Mouse (Mus musculus): ENCODE measurements around the gene D930007J09Rik. TPM values are rescaled to one million over a fixed set of nuclear protein-coding genes. Genes with fewer than 3 reads are reported as not detected.

Gene D930007J09Rik
- total and polyA plus RNA-seq, 3 experiments, result 14.6 TPM; not detected in 2

DNA sequence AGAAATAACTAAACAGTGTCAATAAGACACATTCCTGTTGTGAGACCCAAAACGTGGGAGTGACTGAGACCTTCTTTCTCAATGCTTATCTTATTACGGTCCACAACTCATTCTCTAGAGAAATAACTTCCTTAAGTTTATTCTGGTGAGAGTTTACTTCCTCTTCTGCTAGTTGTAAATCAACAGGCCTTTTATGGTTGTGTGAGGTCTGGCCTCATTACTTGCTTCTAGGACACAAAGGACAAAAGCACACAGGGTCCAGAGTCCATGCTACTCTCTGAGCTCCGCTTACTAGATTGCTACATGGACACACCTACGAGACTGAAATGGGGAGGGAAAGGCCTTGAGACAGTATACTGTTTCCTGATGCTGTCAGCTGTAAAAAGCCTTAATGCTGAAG lies 46.4 kb upstream of the D930007J09Rik start:
- Histone ChIP-seq H3K9me3 (replicated peaks; ENCODE audit: low read length) (no peaks in the 10 kb centered on the region), H3K79me2 (replicated peaks; ENCODE audit: control insufficient read depth, extremely low read depth, insufficient read depth, poor library complexity, severe bottlenecking) (no peaks in the 10 kb centered on the region), H3K9ac (ENCODE audit: insufficient read depth, low read depth) (no peak overlapping the region), H3K27me3 (replicated peaks) (no peaks in the 10 kb centered on the region), H3K4me3 (replicated peaks in 1 of 3; ENCODE audit: low read depth in 2 of 3, low read length in 2 of 3, poor library complexity in 1 of 3) (no peak overlapping the region), H3K36me3 (replicated peaks in 1 of 2; ENCODE audit: control insufficient read depth in 1 of 2, insufficient read depth in 1 of 2, low read length in 1 of 2) (peaks cover 0 to 4% of the 10 kb centered on the region in 2 experiments), H3K27ac (ENCODE audit: insufficient read depth, low read depth) (no peak overlapping the region), H3K4me2 (ENCODE audit: insufficient read depth, low read depth, poor library complexity, severe bottlenecking) (no peak overlapping the region), H3K4me1 (ENCODE audit: control insufficient read depth in 1 of 2, insufficient read depth in 2 of 2) (peaks cover 5 to 42% of the 10 kb centered on the region in 2 experiments; a peak in 3 of 4 replicates)
- peak; percentile 18 for DNase-seq (ENCODE audit: extremely low read depth)
- no peak for TF ChIP-seq POLR2AphosphoS2 (IDR thresholded peaks at IDR 0.05; ENCODE audit: low read depth, low read length)
- TF ChIP-seq MEF2A (IDR thresholded peaks at IDR 0.05; ENCODE audit: borderline replicate concordance, low read depth, low read length), result no peak
- TF ChIP-seq USF1 (IDR thresholded peaks at IDR 0.05; ENCODE audit: low read depth, low read length), result no peak
- no peak for TF ChIP-seq PAX5 (IDR thresholded peaks at IDR 0.05; ENCODE audit: low read length)
- no peak for TF ChIP-seq HCFC1 (IDR thresholded peaks at IDR 0.05; ENCODE audit: low read depth, low read length)
- no peak for TF ChIP-seq TBP (conservative IDR thresholded peaks at IDR 0.05; ENCODE audit: low read depth, low read length)
- no peak for TF ChIP-seq CHD2 (IDR thresholded peaks at IDR 0.05; ENCODE audit: low read length)
- TF ChIP-seq USF2 (conservative IDR thresholded peaks at IDR 0.05; ENCODE audit: low read depth, low read length), result no peak
- no peak for TF ChIP-seq UBTF (IDR thresholded peaks at IDR 0.05; ENCODE audit: low read depth, low read length)
- no peak for TF ChIP-seq JUN (IDR thresholded peaks at IDR 0.05; ENCODE audit: insufficient read depth, low read depth, low read length)
- no peak for TF ChIP-seq IRF4 (IDR thresholded peaks at IDR 0.05; ENCODE audit: low read depth, low read length)
- no peak for TF ChIP-seq NRF1 (IDR thresholded peaks at IDR 0.05; ENCODE audit: low read depth, low read length)
- dilution Hi-C loops (cut with MboI; ENCODE audit: extremely low pct_ligation_motif_present, extremely low pct_unique_long_range_greater_than_20kb, low sequenced_read_pairs), result no loop called here
- in situ Hi-C loops (cut with MboI; ENCODE audit: low pct_ligation_motif_present, low pct_unique_long_range_greater_than_20kb, low sequenced_read_pairs), result no loop called here

DNA sequence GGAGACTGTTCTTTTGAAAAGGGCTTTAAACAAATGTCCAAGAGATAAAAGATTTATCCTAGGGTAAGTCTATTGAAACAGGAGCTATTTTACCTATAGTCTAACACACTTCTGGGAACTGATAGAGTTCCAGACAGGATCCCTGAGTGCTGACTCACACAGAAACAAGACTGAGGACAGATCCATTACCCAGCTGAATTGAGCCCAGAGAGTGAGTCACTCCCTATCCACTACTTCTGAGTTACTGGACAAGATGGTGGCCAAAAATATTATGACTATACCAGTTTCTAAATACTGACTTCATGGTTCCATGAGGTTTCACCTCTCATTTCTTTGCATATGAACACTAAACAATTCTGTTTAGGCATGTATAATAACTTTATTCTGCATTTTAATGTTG lies 43.6 kb upstream of the D930007J09Rik start:
- Histone ChIP-seq H3K9me3 (replicated peaks; ENCODE audit: low read length) (no peaks in the 10 kb centered on the region), H3K4me2 (ENCODE audit: insufficient read depth, low read depth, poor library complexity, severe bottlenecking) (no peak overlapping the region), H3K9ac (ENCODE audit: insufficient read depth, low read depth) (no peak overlapping the region), H3K79me2 (replicated peaks; ENCODE audit: control insufficient read depth, extremely low read depth, insufficient read depth, poor library complexity, severe bottlenecking) (no peaks in the 10 kb centered on the region), H3K4me1 (ENCODE audit: control insufficient read depth in 1 of 2, insufficient read depth in 2 of 2) (peaks cover 5 to 35% of the 10 kb centered on the region in 2 experiments; a peak in 3 of 4 replicates), H3K27me3 (replicated peaks) (no peaks in the 10 kb centered on the region), H3K36me3 (replicated peaks in 1 of 2; ENCODE audit: control insufficient read depth in 1 of 2, insufficient read depth in 1 of 2, low read length in 1 of 2) (peaks cover 0 to 7% of the 10 kb centered on the region in 2 experiments), H3K27ac (ENCODE audit: insufficient read depth, low read depth) (no peak overlapping the region), H3K4me3 (replicated peaks in 1 of 3; ENCODE audit: low read depth in 2 of 3, low read length in 2 of 3, poor library complexity in 1 of 3) (no peak overlapping the region)
- DNase-seq (ENCODE audit: extremely low read depth), result no peak
- in situ Hi-C loops (cut with MboI; ENCODE audit: low pct_ligation_motif_present, low pct_unique_long_range_greater_than_20kb, low sequenced_read_pairs), result no loop called here
- TF ChIP-seq RAD21 (IDR thresholded peaks at IDR 0.05; ENCODE audit: low read depth, low read length) (no peak), SIN3A (IDR thresholded peaks at IDR 0.05; ENCODE audit: low read length) (no peak), ZKSCAN1 (IDR thresholded peaks at IDR 0.05; ENCODE audit: borderline replicate concordance, low read depth, low read length) (no peak), MXI1 (IDR thresholded peaks at IDR 0.05; ENCODE audit: low read depth, low read length) (no peak), CHD2 (IDR thresholded peaks at IDR 0.05; ENCODE audit: low read length) (no peak), POLR2AphosphoS2 (IDR thresholded peaks at IDR 0.05; ENCODE audit: low read depth, low read length) (no peak), EP300 (IDR thresholded peaks at IDR 0.05; ENCODE audit: low read length) (no peak), NRF1 (IDR thresholded peaks at IDR 0.05; ENCODE audit: low read depth, low read length) (no peak), HCFC1 (IDR thresholded peaks at IDR 0.05; ENCODE audit: low read depth, low read length) (no peak), MAX (IDR thresholded peaks at IDR 0.05; ENCODE audit: low read length) (no peak), JUND (conservative IDR thresholded peaks at IDR 0.05; ENCODE audit: low read depth, low read length) (no peak), GABPA (IDR thresholded peaks at IDR 0.05; ENCODE audit: insufficient replicate concordance, low read depth, low read length) (no peak), SMC3 (IDR thresholded peaks at IDR 0.05; ENCODE audit: low read depth, low read length) (no peak), MEF2A (IDR thresholded peaks at IDR 0.05; ENCODE audit: borderline replicate concordance, low read depth, low read length) (no peak), MYC (IDR thresholded peaks at IDR 0.05; ENCODE audit: low read depth, low read length) (no peak), RCOR1 (conservative IDR thresholded peaks at IDR 0.05; ENCODE audit: low read depth, low read length) (no peak), TBP (conservative IDR thresholded peaks at IDR 0.05; ENCODE audit: low read depth, low read length) (no peak), CHD1 (IDR thresholded peaks at IDR 0.05; ENCODE audit: low read depth, low read length) (no peak), JUN (IDR thresholded peaks at IDR 0.05; ENCODE audit: insufficient read depth, low read depth, low read length) (no peak)
- dilution Hi-C loops (cut with MboI; ENCODE audit: extremely low pct_ligation_motif_present, extremely low pct_unique_long_range_greater_than_20kb, low sequenced_read_pairs), result no loop called here

Data from CH12.LX (cell line).